Mouse (Mus musculus) ES-E14 (cell line): Measurements from ENCODE around the gene Vav1. TPM values are rescaled to one million over a fixed set of nuclear protein-coding genes. Genes with fewer than 3 reads are reported as not detected.

ENCODE experiments used
- DNase-seq: peaks from one replicate; pipeline ENCODE4 v3.0.0-alpha.2; 2013; ENCODE audit warnings: low read depth, low spot score
- H3K27ac ChIP-seq: 2 replicates; pipeline ENCODE4 v1.5.1; 2012; ENCODE audit warnings: low read depth, mild to moderate bottlenecking, low read length, moderate library complexity, mixed read lengths; ENCODE audit not compliant: poor library complexity, insufficient read depth, severe bottlenecking
- H3K36me3 ChIP-seq: 2 replicates; pipeline ENCODE4 v1.6.1; 2012; ENCODE audit warnings: mild to moderate bottlenecking, low read length, moderate library complexity, mixed read lengths; ENCODE audit not compliant: control insufficient read depth, poor library complexity, insufficient read depth, severe bottlenecking
- H3K4me1 ChIP-seq, 2 experiments: fragments of 150-350 bp in 1 of 2; sonication (generic) in 1 of 2; 2 replicates each; pipeline ENCODE4 v1.6.1; 2012; ENCODE audit warnings: low read length in 2 of 2, mild to moderate bottlenecking in 1 of 2, mixed read lengths in 1 of 2; ENCODE audit not compliant: control insufficient read depth in 2 of 2, insufficient read depth in 2 of 2, poor library complexity in 1 of 2
- H3K4me3 ChIP-seq, 2 experiments: fragments of 150-350 bp in 1 of 2; sonication (generic) in 1 of 2; 2 replicates each; pipeline ENCODE4 v1.5.1; 2012; ENCODE audit warnings: low read length in 2 of 2, low read depth in 1 of 2, mild to moderate bottlenecking in 1 of 2, mixed read lengths in 1 of 2; ENCODE audit not compliant: insufficient read depth in 1 of 2, poor library complexity in 1 of 2, severe bottlenecking in 1 of 2
- H3K9ac ChIP-seq: 2 replicates; pipeline ENCODE4 v1.6.1; 2012; ENCODE audit warnings: low read depth, mild to moderate bottlenecking, low read length, mixed read lengths; ENCODE audit not compliant: poor library complexity, insufficient read depth, severe bottlenecking
- H3K9me3 ChIP-seq: fragments of 150-350 bp; sonication (generic); 2 replicates; pipeline ENCODE4 v1.6.1; 2012; ENCODE audit warnings: low read depth, mild to moderate bottlenecking, low read length; ENCODE audit not compliant: control insufficient read depth, insufficient read depth
- CHD2 ChIP-seq: IDR thresholded peaks from 2 replicates; pipeline ENCODE4 v1.6.1; 2014; ENCODE audit warnings: mild to moderate bottlenecking, low read depth, low read length, inconsistent platforms
- HCFC1 ChIP-seq: IDR thresholded peaks from 2 replicates; pipeline ENCODE4 v1.6.1; 2012; ENCODE audit warnings: low read length, inconsistent platforms, borderline replicate concordance; ENCODE audit not compliant: insufficient read depth
- MAFK ChIP-seq: IDR thresholded peaks from 2 replicates; pipeline ENCODE4 v1.6.1; 2014; ENCODE audit warnings: mild to moderate bottlenecking, low read depth, low read length, inconsistent platforms; ENCODE audit not compliant: insufficient read depth
- ZC3H11A ChIP-seq: IDR thresholded peaks from 2 replicates; pipeline ENCODE4 v1.6.1; 2012; ENCODE audit warnings: low read depth, mild to moderate bottlenecking, inconsistent platforms, low read length, borderline replicate concordance
- ZNF384 ChIP-seq: IDR thresholded peaks from 2 replicates; pipeline ENCODE4 v1.6.1; 2012; ENCODE audit warnings: low read depth, low read length, inconsistent platforms
- in situ Hi-C, 2 experiments: fragments of 600-800 bp; cut with MboI; formaldehyde crosslinking; loops; one replicate each; pipeline ENCODE4 v1.15.1; 2025; ENCODE audit warnings: low sequenced_read_pairs in 2 of 2, inconsistent platforms in 1 of 2; ENCODE audit not compliant: unreplicated experiment in 2 of 2
- total RNA-seq: library from RNA; depleted of rRNA; stranded (reverse); fragments of 300-350 nt; gene quantifications from 2 replicates; pipeline ENCODE4 v1.2.3, GENCODE M21; 2012

Gene Vav1
- total RNA-seq, 1 experiment: 1.3 TPM

- Histone ChIP-seq H3K36me3 (peaks cover 6% of the 10 kb centered on the region; the same call in 1 of the 2 replicates), H3K9me3 (no peaks in the 10 kb centered on the region), H3K9ac (peak overlapping the region; percentile 87), H3K4me3 (peak overlapping the region; percentile 77 to 87), H3K4me1 (peaks cover 0 to 11% of the 10 kb centered on the region in 2 experiments; a peak in 3 of 4 replicates), H3K27ac (peak overlapping the region; percentile 41)
- peak; percentile 95 for DNase-seq
- TF ChIP-seq ZC3H11A: no peak
- TF ChIP-seq HCFC1: peak; percentile 98
- no peak for TF ChIP-seq MAFK
- TF ChIP-seq CHD2: peak; percentile 91
- in situ Hi-C loops: no loop called here
Observed at GRCm38 (mm10) chr17:57247393-57248200, 31.3 kb upstream of the Vav1 start.

- peak within 1 kb of the TSS; percentile 41 for H3K27ac ChIP-seq
- H3K36me3 ChIP-seq: peaks cover 7% of the 10 kb centered on the region; the same call in 1 of the 2 replicates
- in situ Hi-C loops: no loop called here
- peak within 1 kb of the TSS; percentile 87 to 91 for H3K4me3 ChIP-seq
- no peaks in the 10 kb centered on the region for H3K9me3 ChIP-seq
- H3K4me1 ChIP-seq: peaks cover 0 to 11% of the 10 kb centered on the region in 2 experiments; a peak in 3 of 4 replicates
- TF ChIP-seq ZNF384 (no peak), HCFC1 (no peak), CHD2 (no peak), MAFK (no peak), ZC3H11A (peak; percentile 20; the same call in 1 of the 2 replicates)
- DNase-seq: peak; percentile 85
- peak within 1 kb of the TSS; percentile 89 for H3K9ac ChIP-seq
Observed at GRCm38 (mm10) chr17:57248201-57248699, 30.6 kb upstream of the Vav1 start, which contains the start of gene Gpr108. Gpr108 (minus strand) TSS chr17:57248446.

- no peak overlapping the region; the same call in 1 of the 2 replicates for H3K27ac ChIP-seq
- TF ChIP-seq ZC3H11A: no peak
- TF ChIP-seq ZNF384: no peak
- no peak for TF ChIP-seq MAFK
- no peak for TF ChIP-seq CHD2
- TF ChIP-seq HCFC1: no peak
- in situ Hi-C loops: no loop called here
Observed at GRCm38 (mm10) chr17:57248771-57249170, 30.1 kb upstream of the Vav1 start.

GRCm38 (mm10) chr17:57249186-57250181 is 29.4 kb upstream of the Vav1 start, which contains the start of gene Trip10:
Trip10 (plus strand) TSS chr17:57249455.
- H3K4me3 ChIP-seq: peak within 1 kb of the TSS; percentile 87 to 91
- no peaks in the 10 kb centered on the region for H3K9me3 ChIP-seq
- peak; percentile 79 for DNase-seq
- H3K27ac ChIP-seq: peak within 1 kb of the TSS; percentile 76
- peaks cover 0 to 11% of the 10 kb centered on the region in 2 experiments; a peak in 3 of 4 replicates for H3K4me1 ChIP-seq
- peaks cover 15% of the 10 kb centered on the region for H3K36me3 ChIP-seq
- in situ Hi-C loops: no loop called here
- peak within 1 kb of the TSS; percentile 89 for H3K9ac ChIP-seq
- TF ChIP-seq HCFC1 (peak; percentile 40; the same call in 1 of the 2 replicates), ZNF384 (no peak), CHD2 (no peak)

More at GRCm38 (mm10) chr17:57248771-57249170, 30.1 kb upstream of the Vav1 start:
- Histone ChIP-seq H3K4me3 (peak overlapping the region; percentile 77 to 87), H3K4me1 (peaks cover 0 to 11% of the 10 kb centered on the region in 2 experiments; a peak in 3 of 4 replicates), H3K9ac (peak overlapping the region; percentile 82), H3K36me3 (peaks cover 12% of the 10 kb centered on the region), H3K9me3 (no peaks in the 10 kb centered on the region)
- DNase-seq: no peak
